Mouse (Mus musculus) embryonic facial prominence, embryonic 15.5 days (tissue): ENCODE results near the gene Cryge. TPM values are rescaled to one million over a fixed set of nuclear protein-coding genes. Genes with fewer than 3 reads are reported as not detected.

Source experiments
- ATAC-seq: fragments of 200-750 bp; cut with Nextera tagmentation; 2 replicates; pipeline ENCODE4 v1.8.0; 2017; ENCODE audit warnings: low read depth, moderate TSS enrichment; ENCODE audit not compliant: insufficient number of reproducible peaks, low FRiP score, low TSS enrichment
- H3K27ac ChIP-seq: fragments of 300-500 bp; sonication (generic); replicated peaks from 2 replicates; pipeline ENCODE4 v1.5.1; 2015; ENCODE audit warnings: mild to moderate bottlenecking, inconsistent platforms
- H3K27me3 ChIP-seq: fragments of 300-500 bp; sonication (generic); 2 replicates; pipeline ENCODE4 v1.6.1; 2015; ENCODE audit warnings: inconsistent platforms
- H3K36me3 ChIP-seq: fragments of 300-500 bp; sonication (generic); 2 replicates; pipeline ENCODE4 v1.6.1; 2015; ENCODE audit warnings: mild to moderate bottlenecking, inconsistent platforms
- H3K4me1 ChIP-seq: fragments of 300-500 bp; sonication (generic); 2 replicates; pipeline ENCODE4 v1.6.1; 2015; ENCODE audit warnings: inconsistent platforms
- H3K4me2 ChIP-seq: fragments of 300-500 bp; sonication (generic); replicated peaks from 2 replicates; pipeline ENCODE4 v1.6.1; 2015; ENCODE audit warnings: mild to moderate bottlenecking, inconsistent platforms
- H3K4me3 ChIP-seq: fragments of 300-500 bp; sonication (generic); replicated peaks from 2 replicates; pipeline ENCODE4 v1.5.1; 2015; ENCODE audit warnings: mild to moderate bottlenecking, inconsistent platforms
- H3K9ac ChIP-seq: fragments of 300-500 bp; sonication (generic); 2 replicates; pipeline ENCODE4 v1.6.1; 2015; ENCODE audit warnings: inconsistent platforms
- H3K9me3 ChIP-seq: fragments of 300-500 bp; sonication (generic); replicated peaks from 2 replicates; pipeline ENCODE4 v1.6.1; 2016; ENCODE audit warnings: inconsistent platforms
- WGBS: fragments of 180-500 bp; shearing (Covaris S2); methylation state at CpG from one replicate; pipeline ENCODE4 v1.1.7; 2015; 5-methylcytosine and 5-hydroxymethylcytosine counted together
- polyA plus RNA-seq: library from polyadenylated mRNA; unstranded; fragments of >200 nt; fragmentation: Nextera tagmentation; extraction: Ambion mirVana; gene quantifications from 2 replicates; pipeline ENCODE4 v1.2.1, GENCODE M21; 2015

Cryge gene
- polyA plus RNA-seq, 1 experiment from 2014 or later: 2.4 TPM

GRCm38 (mm10) chr1:65010153-65010552, 40.8 kb downstream of the Cryge start:
- Histone ChIP-seq H3K27ac (no peak overlapping the region), H3K27me3 (no peaks in the 10 kb centered on the region), H3K9ac (no peak overlapping the region), H3K36me3 (no peaks in the 10 kb centered on the region), H3K4me3 (no peak overlapping the region), H3K4me1 (no peaks in the 10 kb centered on the region), H3K4me2 (no peak overlapping the region), H3K9me3 (no peaks in the 10 kb centered on the region)
- ATAC-seq: no peak
- WGBS: 7% methylated on average over 9 of the region's 9 CpGs

- Histone ChIP-seq H3K4me3 (no peak overlapping the region), H3K36me3 (no peaks in the 10 kb centered on the region), H3K9me3 (no peaks in the 10 kb centered on the region), H3K27ac (no peak overlapping the region), H3K27me3 (no peaks in the 10 kb centered on the region), H3K4me1 (no peaks in the 10 kb centered on the region), H3K9ac (no peak overlapping the region), H3K4me2 (no peak overlapping the region)
- no peak for ATAC-seq
- 88% methylated on average over 6 of the region's 6 CpGs for WGBS
Observed at GRCm38 (mm10) chr1:65005575-65005974, 45.4 kb downstream of the Cryge start.

GRCm38 (mm10) chr1:65004526-65004925, 46.4 kb downstream of the Cryge start:
- H3K4me2 ChIP-seq: no peak overlapping the region
- H3K27me3 ChIP-seq: no peaks in the 10 kb centered on the region
- 75% methylated on average over 4 of the region's 4 CpGs for WGBS
- no peak overlapping the region for H3K27ac ChIP-seq
- H3K9ac ChIP-seq: no peak overlapping the region
- H3K4me3 ChIP-seq: no peak overlapping the region
- no peaks in the 10 kb centered on the region for H3K9me3 ChIP-seq
- no peak for ATAC-seq
- H3K4me1 ChIP-seq: no peaks in the 10 kb centered on the region
- no peaks in the 10 kb centered on the region for H3K36me3 ChIP-seq

Other genes starting within 250 kb of the Cryge start
- 6.8 and 7.6 TPM in 2 replicates for gene Plekhm3, start 94.3 kb downstream of the Cryge start, polyA plus RNA-seq
- gene Akr1cl, start 18.4 kb downstream of the Cryge start, polyA plus RNA-seq: 0.09 TPM in 1 of 2 replicates, not detected in the other
- gene Crygd, start 12.3 kb upstream of the Cryge start, polyA plus RNA-seq: 1.9 and 2.0 TPM in 2 replicates
- 1.8 and 1.9 TPM in 2 replicates for gene Crygc, start 22.5 kb upstream of the Cryge start, polyA plus RNA-seq
- 2.7 and 4.1 TPM in 2 replicates for gene Crygb, start 31.1 kb upstream of the Cryge start, polyA plus RNA-seq
- gene Cryga, start 52.2 kb upstream of the Cryge start, polyA plus RNA-seq: 5.7 and 7.3 TPM in 2 replicates
- gene Gm28845, start 68.4 kb upstream of the Cryge start, polyA plus RNA-seq: not detected in 2 replicates
- gene D630023F18Rik, start 72.1 kb upstream of the Cryge start, polyA plus RNA-seq: 0.27 and 0.33 TPM in 2 replicates
- gene Idh1, start 135.4 kb upstream of the Cryge start, polyA plus RNA-seq: 125 and 126 TPM in 2 replicates
- gene Pikfyve, start 135.5 kb upstream of the Cryge start, polyA plus RNA-seq: 10.7 and 10.9 TPM in 2 replicates
- 0.17 and 0.24 TPM in 2 replicates for gene Pth2r, start 230.9 kb upstream of the Cryge start, polyA plus RNA-seq